Mouse (Mus musculus) 3T3-L1 (cell line): ENCODE results near the gene Cyp2j13.
"Not testable (repeated sequence)": the region's sequence is repeated elsewhere in the genome, so short reads cannot be mapped to it uniquely, and the experiment has no call there.

ENCODE experiments used
- DNase-seq: peaks from one replicate; pipeline ENCODE4 v3.0.0-alpha.2; 2015; ENCODE audit warnings: low read depth, low spot score

The Cyp2j13 gene

GRCm38 (mm10) chr4:96077261-96078125 is at the start of gene Cyp2j13:
TSS of gene Cyp2j13 (minus strand) at chr4:96077546.
- no peak for DNase-seq

- peak; percentile 72 for DNase-seq
Observed at GRCm38 (mm10) chr4:96096841-96097240, 19.5 kb upstream of the Cyp2j13 start.

GRCm38 (mm10) chr4:96091869-96092268 is 14.5 kb upstream of the Cyp2j13 start:
- DNase-seq = peak; percentile 24

GRCm38 (mm10) chr4:96089356-96090048 is 12.2 kb upstream of the Cyp2j13 start:
- DNase-seq = not testable (repeated sequence)

- no peak for DNase-seq
Observed at GRCm38 (mm10) chr4:96078308-96078707, 962 bp upstream of the Cyp2j13 start.

- DNase-seq = no peak
Observed at GRCm38 (mm10) chr4:96062045-96062444, 15.3 kb downstream of the Cyp2j13 start.

GRCm38 (mm10) chr4:96060106-96060505 is 17.2 kb downstream of the Cyp2j13 start:
- no peak for DNase-seq

GRCm38 (mm10) chr4:96028412-96028811 is 48.9 kb downstream of the Cyp2j13 start:
- DNase-seq = peak; percentile 5

GRCm38 (mm10) chr4:96022803-96023202 is 54.5 kb downstream of the Cyp2j13 start:
- peak; percentile 79 for DNase-seq

- no peak for DNase-seq
Observed at GRCm38 (mm10) chr4:96016875-96017274, 60.5 kb downstream of the Cyp2j13 start.

GRCm38 (mm10) chr4:95982221-95982620 is 95.1 kb downstream of the Cyp2j13 start:
- not testable (repeated sequence) for DNase-seq
